ENCODE assay signal across 10 mouse cellular contexts in the genomic region with DNA sequence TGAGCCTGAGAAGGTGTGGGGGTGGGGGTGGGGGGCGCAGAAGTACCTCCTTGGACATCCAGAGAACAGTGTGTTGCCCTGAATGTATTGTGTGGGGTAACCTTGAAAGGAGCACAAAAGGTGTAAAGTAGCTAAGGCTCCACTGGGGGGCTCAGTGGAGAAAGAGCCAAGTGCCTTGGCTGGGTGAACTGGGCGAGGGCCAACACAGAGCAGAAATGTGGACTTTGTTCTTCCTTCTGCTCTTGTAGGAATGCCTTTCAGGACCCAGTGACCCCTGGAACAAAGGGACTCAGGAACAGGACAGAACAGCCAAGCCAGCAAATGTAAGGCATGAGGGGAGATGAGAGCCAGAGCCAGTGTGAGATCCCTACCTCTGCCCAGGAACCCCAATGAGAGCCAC. TPM values are rescaled to one million over a fixed set of nuclear protein-coding genes. Genes with fewer than 3 reads are reported as not detected.
A peak's percentile ranks its signal among the peaks of the same experiment; 100 is the strongest.
DNase-seq lines count a peak whose midpoint lies in the region; ATAC-seq and TF ChIP-seq lines count a peak whose summit lies in the region.
"Had no signal": no experiment of that assay in that cellular context is flagged by ENCODE, and none has a peak within 500 bp of the region (broad histone marks: within the 10 kb centered on the region; RNA-seq: fewer than 3 reads in every experiment).

No protein-coding gene starts in this region.

- peaks cover 4% of the 10 kb centered on the region; the same call in 1 of the 2 replicates for H3K4me1 ChIP-seq in lung, adult 2 months (ENCODE audit: control insufficient read depth, insufficient read depth, low read length)
- peaks cover 3% of the 10 kb centered on the region; the same call in 1 of the 2 replicates for H3K4me1 ChIP-seq in kidney, embryonic 14.5 days (ENCODE audit: control insufficient read depth, insufficient read depth, low read length)
- no peaks in the 10 kb centered on the region for H3K4me1 ChIP-seq in stomach, embryonic 14.5 days (ENCODE audit: control insufficient read depth, insufficient read depth, low read length)

- H3K27me3 ChIP-seq in kidney, embryonic 14.5 days (ENCODE audit: control insufficient read depth, insufficient read depth, low read length): no peaks in the 10 kb centered on the region
- no peaks in the 10 kb centered on the region for H3K27me3 ChIP-seq in stomach, embryonic 14.5 days (ENCODE audit: control insufficient read depth, insufficient read depth, low read length)
- H3K27me3 ChIP-seq: embryonic facial prominence, embryonic 15.5 days had no signal

- H3K36me3 ChIP-seq in kidney, embryonic 14.5 days (ENCODE audit: control insufficient read depth, insufficient read depth, low read length): no peaks in the 10 kb centered on the region
- no peaks in the 10 kb centered on the region for H3K36me3 ChIP-seq in stomach, embryonic 14.5 days (ENCODE audit: control insufficient read depth, insufficient read depth, low read length)
- H3K36me3 ChIP-seq: embryonic facial prominence, embryonic 15.5 days had no signal

- no peak overlapping the region for H3K27ac ChIP-seq in kidney, embryonic 14.5 days (ENCODE audit: low read depth, low read length)
- no peak overlapping the region; the same call in 1 of the 2 replicates for H3K27ac ChIP-seq in stomach, embryonic 14.5 days (ENCODE audit: low read length)
- H3K27ac ChIP-seq: embryonic facial prominence, embryonic 15.5 days had no signal

- ATAC-seq in kidney, embryonic 14.5 days (ENCODE audit: low FRiP score, low TSS enrichment): peak; percentile 56; the same call in 1 of the 2 replicates
- peak; percentile 61 for ATAC-seq in stomach, embryonic 14.5 days (ENCODE audit: insufficient number of reproducible peaks, insufficient read depth, low FRiP score, low read depth)

- TF ChIP-seq POLR2A in lung, adult 2 months (IDR thresholded peaks at IDR 0.05; ENCODE audit: borderline replicate concordance, extremely low read depth, low read depth, low read length): no peak

- H3K4me3 ChIP-seq in lung, adult 2 months (replicated peaks; ENCODE audit: extremely low read depth, low read depth, low read length): no peak overlapping the region
- no peak overlapping the region for H3K4me3 ChIP-seq in kidney, embryonic 14.5 days (ENCODE audit: low read length)
- no peak overlapping the region for H3K4me3 ChIP-seq in stomach, embryonic 14.5 days (ENCODE audit: low read depth, low read length)
- H3K4me3 ChIP-seq: embryonic facial prominence, embryonic 15.5 days; myocyte had no signal

- WGBS in lung, adult 2 months: 51% methylated on average over 2 of the region's 2 CpGs
- WGBS in kidney, embryonic 14.5 days: 45% methylated on average over 2 of the region's 2 CpGs
- WGBS in stomach, embryonic 14.5 days: 33% methylated on average over 2 of the region's 2 CpGs

- intact Hi-C loops in gastrocnemius, postnatal 36 days (cut with DNase I): no loop called here

- DNase-seq in lung, adult 2 months: no peak
- no peak for DNase-seq in lung, postnatal 4 days
- DNase-seq in embryo, embryonic 10.5 days (ENCODE audit: low spot score): peak; percentile 55
- DNase-seq in gastrocnemius, postnatal 36 days: no peak
- no peak for DNase-seq in frontal cortex, adult 2 months (ENCODE audit: extremely low spot score in 1 of 2, low spot score in 1 of 2)
- no peak for DNase-seq in lung, postnatal 14 days

- H3K4me2 ChIP-seq in kidney, embryonic 14.5 days (replicated peaks; ENCODE audit: low read depth, low read length): no peak overlapping the region
- no peak overlapping the region for H3K4me2 ChIP-seq in stomach, embryonic 14.5 days (replicated peaks; ENCODE audit: low read depth, low read length)
- H3K4me2 ChIP-seq: embryonic facial prominence, embryonic 15.5 days had no signal

- no peaks in the 10 kb centered on the region for H3K9me3 ChIP-seq in kidney, embryonic 14.5 days (ENCODE audit: control insufficient read depth, low read length)
- H3K9me3 ChIP-seq in stomach, embryonic 14.5 days (ENCODE audit: control insufficient read depth, low read depth, low read length): no peaks in the 10 kb centered on the region
- H3K9me3 ChIP-seq: embryonic facial prominence, embryonic 15.5 days had no signal

- 0 out of 2 replicates have a peak, but pooled peaks have one; percentile 4 for TF ChIP-seq CTCF in lung, adult 2 months (IDR thresholded peaks at IDR 0.05; ENCODE audit: insufficient read depth, low read length)

- no peak overlapping the region for H3K9ac ChIP-seq in kidney, embryonic 14.5 days (ENCODE audit: low read depth, low read length)
- no peak overlapping the region for H3K9ac ChIP-seq in stomach, embryonic 14.5 days (replicated peaks; ENCODE audit: low read depth, low read length)
- H3K9ac ChIP-seq: embryonic facial prominence, embryonic 15.5 days had no signal

RNA-seq across cellular contexts. Expression of gene Slc52a3, which starts 15.4 kb away (rescaled TPM):
- polyA plus RNA-seq in lung, adult 2 months (2012; rRNA removed): 34.5 and 40.5 TPM in 2 replicates
- 3.4 and 6.8 TPM in 2 replicates for polyA plus RNA-seq in kidney, embryonic 14.5 days (2014; fragmentation: Nextera tagmentation; extraction: Ambion mirVana)
- 2.9 and 3.6 TPM in 2 replicates for polyA plus RNA-seq in stomach, embryonic 14.5 days (2014; fragmentation: Nextera tagmentation; extraction: Ambion mirVana)
- total RNA-seq in gastrocnemius, postnatal 36 days (2021): under 1 TPM; 0.36 to 0.91 TPM
- 3.2 and 3.8 TPM in 2 replicates for polyA plus RNA-seq in frontal cortex, adult 2 months (2012; rRNA removed)

RNA-seq across cellular contexts. Expression of gene Fam110a, which starts 31.7 kb away (rescaled TPM):
- polyA plus RNA-seq in lung, adult 2 months (2012; rRNA removed): 41.1 and 42.1 TPM in 2 replicates
- 19.7 and 29.9 TPM in 2 replicates for polyA plus RNA-seq in kidney, embryonic 14.5 days (2014; fragmentation: Nextera tagmentation; extraction: Ambion mirVana)
- 27.4 and 28.6 TPM in 2 replicates for polyA plus RNA-seq in stomach, embryonic 14.5 days (2014; fragmentation: Nextera tagmentation; extraction: Ambion mirVana)
- total RNA-seq in gastrocnemius, postnatal 36 days (2021): 1 to 10 TPM; 2.5 to 2.6 TPM
- 6.3 and 6.7 TPM in 2 replicates for polyA plus RNA-seq in frontal cortex, adult 2 months (2012; rRNA removed)
